16 mouse cellular contexts compared by ENCODE assay signal in the genomic region with DNA sequence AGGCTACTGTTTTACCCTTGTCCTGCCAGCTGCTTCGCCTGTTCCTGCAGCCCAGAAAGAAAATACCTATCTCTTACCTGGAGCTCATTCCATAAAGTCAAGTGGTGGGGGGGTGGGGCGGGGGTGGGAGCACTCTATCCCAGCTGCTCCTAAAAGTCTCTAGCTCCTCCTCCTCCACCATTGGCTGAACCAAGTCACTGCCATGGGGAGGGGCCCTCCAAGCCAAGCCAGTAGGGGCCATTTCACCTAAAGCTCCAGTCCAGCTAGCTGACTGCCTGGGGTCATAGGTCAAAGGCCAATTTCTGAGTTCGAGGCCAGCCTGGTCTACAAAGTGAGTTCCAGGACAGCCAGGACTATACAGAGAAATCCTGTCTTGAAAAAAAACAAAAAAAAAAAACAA.
"Had no signal": no experiment of that assay in that cellular context is flagged by ENCODE, and none has a peak within 500 bp of the region (broad histone marks: within the 10 kb centered on the region; RNA-seq: fewer than 3 reads in every experiment).

No protein-coding gene starts in this region.

- H3K9me3 ChIP-seq: neural tube, embryonic 13.5 days; neural tube, embryonic 15.5 days; stomach, embryonic 15.5 days had no signal

- H3K4me3 ChIP-seq: neural tube, embryonic 13.5 days; neural tube, embryonic 15.5 days; stomach, embryonic 15.5 days had no signal

- H3K9ac ChIP-seq: neural tube, embryonic 13.5 days; neural tube, embryonic 15.5 days; stomach, embryonic 15.5 days had no signal

- H3K27ac ChIP-seq: neural tube, embryonic 13.5 days; neural tube, embryonic 15.5 days; stomach, embryonic 15.5 days; stomach, postnatal 0 days had no signal

- H3K36me3 ChIP-seq: stomach, embryonic 15.5 days had no signal

- DNase-seq: retina, postnatal 1 day; right cerebral cortex, adult 18-20 months; right cerebral cortex, postnatal 14 days; right cerebral cortex, postnatal 25 days; right cerebral cortex, postnatal 4 days; spleen, adult 18-20 months; thymus, adult 18-20 months; thymus, adult 2 months; thymus, postnatal 14 days; thymus, postnatal 25 days; thymus, postnatal 36 days; thymus, postnatal 4 days had no signal

- H3K4me2 ChIP-seq: neural tube, embryonic 13.5 days; neural tube, embryonic 15.5 days; stomach, embryonic 15.5 days had no signal

- H3K27me3 ChIP-seq: neural tube, embryonic 13.5 days; neural tube, embryonic 15.5 days; stomach, embryonic 15.5 days had no signal
